In genomic region chr8:90869071-90869919, GRCm38 (mm10) we compare ENCODE assay signal across 8 mouse cellular contexts. TPM values are rescaled to one million over a fixed set of nuclear protein-coding genes. Genes with fewer than 3 reads are reported as not detected.
DNase-seq lines count a peak whose midpoint lies in the region; ATAC-seq and TF ChIP-seq lines count a peak whose summit lies in the region.

No protein-coding gene starts in this region.

- peak overlapping the region; percentile 84 for H3K27ac ChIP-seq in olfactory bulb, adult 2 months (ENCODE audit: insufficient read depth, low read depth, low read length)

- H3K4me3 ChIP-seq in C2C12 (ENCODE audit: insufficient read depth, poor library complexity, severe bottlenecking) = no peak overlapping the region
- H3K4me3 ChIP-seq in lung, adult 2 months (replicated peaks; ENCODE audit: extremely low read depth, low read depth, low read length) = no peak overlapping the region
- H3K4me3 ChIP-seq in olfactory bulb, adult 2 months (ENCODE audit: insufficient read depth, low read depth, low read length) = no peak overlapping the region; the same call in 1 of the 2 replicates

- TF ChIP-seq POLR2A in lung, adult 2 months (IDR thresholded peaks at IDR 0.05; ENCODE audit: borderline replicate concordance, extremely low read depth, low read depth, low read length) = peak; percentile 12; the same call in 1 of the 2 replicates
- TF ChIP-seq POLR2A in olfactory bulb, adult 2 months (IDR thresholded peaks at IDR 0.05; ENCODE audit: insufficient read depth, low read depth, low read length) = no peak

- DNase-seq in adrenal gland, postnatal 36 days = peak; percentile 88 to 90
- DNase-seq in layer of hippocampus, adult 9-10 months (ENCODE audit: low spot score) = peak; percentile 37
- peak; percentile 66 for DNase-seq in lung, adult 2 months
- no peak for DNase-seq in thymus, postnatal 10 days (ENCODE audit: low spot score in 2 of 2)

- no peak overlapping the region for H3ac ChIP-seq in C2C12 (ENCODE audit: control insufficient read depth, insufficient read length, low read depth)

- WGBS in lung, adult 2 months = 24% methylated on average over 18 of the region's 18 CpGs
- 18% methylated on average over 18 of the region's 18 CpGs for WGBS in olfactory bulb, adult 2 months

- no peaks in the 10 kb centered on the region for H3K79me2 ChIP-seq in C2C12 (ENCODE audit: control insufficient read depth, insufficient read depth)

- ATAC-seq in frontal cortex, adult (ENCODE audit: low TSS enrichment) = peak; percentile 53
- ATAC-seq in hematopoietic stem cell, adult 5-6 weeks (replicated peaks in 1 of 2; ENCODE audit: insufficient read depth in 1 of 2, low FRiP score in 2 of 2, low TSS enrichment in 1 of 2, low read depth in 1 of 2, poor library complexity in 2 of 2, severe bottlenecking in 2 of 2) = peak; percentile 82 to 92

- no peaks in the 10 kb centered on the region for H3K27me3 ChIP-seq in C2C12 (ENCODE audit: control insufficient read depth, insufficient read depth, insufficient read length)

- no peaks in the 10 kb centered on the region for H3K36me3 ChIP-seq in C2C12 (ENCODE audit: control insufficient read depth, insufficient read depth)

- H3K4me1 ChIP-seq in lung, adult 2 months (ENCODE audit: control insufficient read depth, insufficient read depth, low read length) = peaks cover 15% of the 10 kb centered on the region
- peaks cover 29% of the 10 kb centered on the region for H3K4me1 ChIP-seq in olfactory bulb, adult 2 months (ENCODE audit: control insufficient read depth, insufficient read depth, low read length)

- no peak for TF ChIP-seq CTCF in C2C12 (IDR thresholded peaks at IDR 0.05; ENCODE audit: control insufficient read depth, insufficient read depth, insufficient read length)
- no peak for TF ChIP-seq CTCF in lung, adult 2 months (IDR thresholded peaks at IDR 0.05; ENCODE audit: insufficient read depth, low read length)
- no peak for TF ChIP-seq CTCF in olfactory bulb, adult 2 months (IDR thresholded peaks at IDR 0.05; ENCODE audit: insufficient read depth, low read depth, low read length)

- no peaks in the 10 kb centered on the region for H3K79me3 ChIP-seq in C2C12 (ENCODE audit: low read depth)

TF ChIP-seq in C2C12, 6 proteins besides CTCF, POLR2A, EP300 and RAD21:
- TF ChIP-seq FOSL1 (IDR thresholded peaks at IDR 0.05; ENCODE audit: insufficient read depth, low read length, poor library complexity, severe bottlenecking) (no peak), MYOD1 (IDR thresholded peaks at IDR 0.05; ENCODE audit: control insufficient read depth, insufficient read length, low read depth) (peak; percentile 30), USF1 (IDR thresholded peaks at IDR 0.05; ENCODE audit: low read depth) (no peak)

RNA-seq across cellular contexts. Expression of gene Chd9, which starts 41.1 kb away (rescaled TPM):
- 18.4 TPM for polyA plus RNA-seq in C2C12 (2012; fragmentation: generic; extraction: Trizol)
- 10 to 100 TPM; 68.7 to 93.5 TPM for total RNA-seq in adrenal gland, postnatal 36 days (2021)
- 82.6 and 103 TPM in 2 replicates for total RNA-seq in hematopoietic stem cell, adult 5-6 weeks (2017)
- 93.5 and 129 TPM in 2 replicates for polyA plus RNA-seq in lung, adult 2 months (2012; rRNA removed)
- 52.6 TPM in 1 of 2 replicates, not detected in the other for polyA plus RNA-seq in olfactory bulb, adult 2 months (2012; ENCODE audit: insufficient read depth, insufficient read length, low replicate concordance, missing spikeins)

RNA-seq across cellular contexts. Expression of gene Gm19935, which starts 52.1 kb away (rescaled TPM):
- polyA plus RNA-seq in C2C12 (2012; fragmentation: generic; extraction: Trizol) = 0.04 TPM
- not detected for total RNA-seq in adrenal gland, postnatal 36 days (2021)
- total RNA-seq in hematopoietic stem cell, adult 5-6 weeks (2017) = not detected in 2 replicates
- 4.6 and 10.3 TPM in 2 replicates for polyA plus RNA-seq in lung, adult 2 months (2012; rRNA removed)
- polyA plus RNA-seq in olfactory bulb, adult 2 months (2012; ENCODE audit: insufficient read depth, insufficient read length, low replicate concordance, missing spikeins) = not detected in 2 replicates

Comparison
In these comparisons a context has a peak if more than half of its experiments do, and no peak if none do; other contexts are left out.
1. DNase-seq: peak in adrenal gland, postnatal 36 days (2 of 2), layer of hippocampus, adult 9-10 months (single experiment) and lung, adult 2 months (single experiment); none in thymus, postnatal 10 days (0 of 2).